Mouse (Mus musculus) thymus, postnatal 25 days (tissue): ENCODE measurements around the gene Ninj2.

Experiments used
- DNase-seq: peaks from one replicate; pipeline ENCODE4 v3.0.0; 2022

The Ninj2 gene

GRCm38 (mm10) chr6:120180492-120180891, 87.3 kb downstream of the Ninj2 start:
- DNase-seq, result no peak

- no peak for DNase-seq
These were observed 89.0 kb downstream of the Ninj2 start for GRCm38 (mm10) chr6:120182160-120182559.

GRCm38 (mm10) chr6:120183771-120184170, 90.6 kb downstream of the Ninj2 start:
- DNase-seq, result no peak

GRCm38 (mm10) chr6:120185012-120185730, 92.0 kb downstream of the Ninj2 start:
- DNase-seq, result no peak

- peak; percentile 78 for DNase-seq
These were observed 92.6 kb downstream of the Ninj2 start for GRCm38 (mm10) chr6:120185756-120186155.

GRCm38 (mm10) chr6:120186594-120186993, 93.4 kb downstream of the Ninj2 start:
- DNase-seq, result no peak

- DNase-seq, result peak; percentile 83
These were observed 94.5 kb downstream of the Ninj2 start for GRCm38 (mm10) chr6:120187587-120188176.

- peak; percentile 76 for DNase-seq
These were observed 95.5 kb downstream of the Ninj2 start for GRCm38 (mm10) chr6:120188376-120189235.

GRCm38 (mm10) chr6:120189287-120189686, 96.1 kb downstream of the Ninj2 start:
- no peak for DNase-seq

- no peak for DNase-seq
These were observed 97.2 kb downstream of the Ninj2 start for GRCm38 (mm10) chr6:120190365-120190764.

- DNase-seq, result no peak
These were observed 97.8 kb downstream of the Ninj2 start for GRCm38 (mm10) chr6:120190912-120191311.

GRCm38 (mm10) chr6:120191396-120192170, 98.4 kb downstream of the Ninj2 start:
- DNase-seq, result no peak

GRCm38 (mm10) chr6:120192211-120192870, 99.2 kb downstream of the Ninj2 start:
- no peak for DNase-seq

- DNase-seq, result peak; percentile 91
These were observed 100.0 kb downstream of the Ninj2 start for GRCm38 (mm10) chr6:120193174-120193573.

GRCm38 (mm10) chr6:120193793-120194192, 100.6 kb downstream of the Ninj2 start:
- no peak for DNase-seq

GRCm38 (mm10) chr6:120194305-120194704, 101.2 kb downstream of the Ninj2 start:
- DNase-seq, result no peak

- DNase-seq, result no peak
These were observed 101.8 kb downstream of the Ninj2 start for GRCm38 (mm10) chr6:120194963-120195362.

- DNase-seq, result peak; percentile 54
These were observed 103.7 kb downstream of the Ninj2 start for GRCm38 (mm10) chr6:120196837-120197236.

GRCm38 (mm10) chr6:120197964-120198363, 104.8 kb downstream of the Ninj2 start:
- DNase-seq, result peak; percentile 88

- DNase-seq, result peak; percentile 59
These were observed 106.7 kb downstream of the Ninj2 start for GRCm38 (mm10) chr6:120199638-120200394.

- no peak for DNase-seq
These were observed 108.8 kb downstream of the Ninj2 start for GRCm38 (mm10) chr6:120201956-120202355.
